Mouse (Mus musculus) kidney, adult 8-10 months (tissue): ENCODE measurements around the gene Col1a1.

Source experiments
- DNase-seq, 2 experiments: peaks; one replicate each; pipeline ENCODE4 v3.0.0; 2022

Gene Col1a1

GRCm38 (mm10) chr11:94936045-94936444, at the start of gene Col1a1:
TSS of gene Col1a1 (plus strand) at chr11:94936224.
- DNase-seq, result no peak

- DNase-seq, result no peak
Measured at GRCm38 (mm10) chr11:94891155-94891554, 44.9 kb upstream of the Col1a1 start.

GRCm38 (mm10) chr11:94896753-94897376, 39.2 kb upstream of the Col1a1 start:
- no peak for DNase-seq

GRCm38 (mm10) chr11:94901231-94901630, 34.8 kb upstream of the Col1a1 start:
- DNase-seq, result no peak

GRCm38 (mm10) chr11:94904306-94904705, 31.7 kb upstream of the Col1a1 start:
- no peak for DNase-seq

GRCm38 (mm10) chr11:94910971-94911370, 25.1 kb upstream of the Col1a1 start:
- no peak for DNase-seq

- no peak for DNase-seq
Measured at GRCm38 (mm10) chr11:94912568-94912967, 23.5 kb upstream of the Col1a1 start.

GRCm38 (mm10) chr11:94913302-94914090, 22.5 kb upstream of the Col1a1 start:
- DNase-seq, result no peak

GRCm38 (mm10) chr11:94915675-94916403, 20.2 kb upstream of the Col1a1 start:
- DNase-seq, result no peak

GRCm38 (mm10) chr11:94916477-94916876, 19.5 kb upstream of the Col1a1 start:
- DNase-seq, result no peak

GRCm38 (mm10) chr11:94917717-94918116, 18.3 kb upstream of the Col1a1 start:
- no peak for DNase-seq

GRCm38 (mm10) chr11:94920996-94921401, 15.0 kb upstream of the Col1a1 start:
- no peak for DNase-seq

- DNase-seq, result no peak
Measured at GRCm38 (mm10) chr11:94924977-94925376, 11.0 kb upstream of the Col1a1 start.

- no peak for DNase-seq
Measured at GRCm38 (mm10) chr11:94926431-94926830, 9.6 kb upstream of the Col1a1 start.

- no peak for DNase-seq
Measured at GRCm38 (mm10) chr11:94927771-94928291, 8.2 kb upstream of the Col1a1 start.

GRCm38 (mm10) chr11:94928820-94929219, 7.2 kb upstream of the Col1a1 start:
- peak; percentile 47 to 55 for DNase-seq

GRCm38 (mm10) chr11:94929599-94929998, 6.4 kb upstream of the Col1a1 start:
- no peak for DNase-seq

GRCm38 (mm10) chr11:94930151-94930550, 5.9 kb upstream of the Col1a1 start:
- DNase-seq, result no peak

GRCm38 (mm10) chr11:94933584-94933983, 2.4 kb upstream of the Col1a1 start:
- no peak for DNase-seq

- DNase-seq, result no peak
Measured at GRCm38 (mm10) chr11:94934526-94934925, 1.5 kb upstream of the Col1a1 start.

- peak; percentile 83 to 94 for DNase-seq
Measured at GRCm38 (mm10) chr11:94936851-94937295, 849 bp downstream of the Col1a1 start.

GRCm38 (mm10) chr11:94937335-94937781, 1.3 kb downstream of the Col1a1 start:
- no peak for DNase-seq

GRCm38 (mm10) chr11:94937787-94938186, 1.8 kb downstream of the Col1a1 start:
- no peak for DNase-seq
